Mouse (Mus musculus) megakaryocyte, adult 5-6 weeks (primary cell): ENCODE results near the gene Lactbl1. TPM values are rescaled to one million over a fixed set of nuclear protein-coding genes. Genes with fewer than 3 reads are reported as not detected.

ENCODE experiments used
- ATAC-seq: 2 replicates; pipeline ENCODE4 v1.8.0; 2016; ENCODE audit warnings: mild to moderate bottlenecking, inconsistent platforms; ENCODE audit not compliant: poor library complexity, severe bottlenecking
- total RNA-seq, 2 experiments: library from RNA; stranded (forward) in 1 of 2; stranded (reverse) in 1 of 2; fragments of 153-499, 151-499 nt in 1 of 2; fragments of 221-1000, 200-1000 nt in 1 of 2; gene quantifications; 2 replicates each; pipeline versions ENCODE4 v1.2.3 to v1.2.4; 2015 to 2017

Gene Lactbl1
- total RNA-seq, 2 experiments from 2014 or later = not detected

DNA sequence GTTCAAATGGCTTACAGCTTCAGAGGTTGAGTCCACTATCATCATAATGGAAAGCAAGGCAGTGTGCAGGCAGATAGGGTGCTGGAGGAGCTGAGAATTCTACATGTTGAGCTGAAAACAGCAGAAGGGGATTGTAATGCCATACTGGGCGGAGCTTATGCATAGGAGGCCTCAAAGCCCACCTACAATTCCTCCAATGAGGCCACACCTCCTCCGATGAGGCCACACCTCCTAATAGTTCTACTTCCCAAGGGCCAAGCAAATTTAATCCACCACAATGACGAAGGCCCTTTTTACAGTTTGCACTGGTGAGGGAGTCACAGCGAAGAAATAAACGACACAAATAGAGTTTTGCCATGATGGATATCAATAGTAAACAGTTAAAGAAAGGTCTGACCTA, 14.1 kb downstream of the Lactbl1 start:
- no peak for ATAC-seq

DNA sequence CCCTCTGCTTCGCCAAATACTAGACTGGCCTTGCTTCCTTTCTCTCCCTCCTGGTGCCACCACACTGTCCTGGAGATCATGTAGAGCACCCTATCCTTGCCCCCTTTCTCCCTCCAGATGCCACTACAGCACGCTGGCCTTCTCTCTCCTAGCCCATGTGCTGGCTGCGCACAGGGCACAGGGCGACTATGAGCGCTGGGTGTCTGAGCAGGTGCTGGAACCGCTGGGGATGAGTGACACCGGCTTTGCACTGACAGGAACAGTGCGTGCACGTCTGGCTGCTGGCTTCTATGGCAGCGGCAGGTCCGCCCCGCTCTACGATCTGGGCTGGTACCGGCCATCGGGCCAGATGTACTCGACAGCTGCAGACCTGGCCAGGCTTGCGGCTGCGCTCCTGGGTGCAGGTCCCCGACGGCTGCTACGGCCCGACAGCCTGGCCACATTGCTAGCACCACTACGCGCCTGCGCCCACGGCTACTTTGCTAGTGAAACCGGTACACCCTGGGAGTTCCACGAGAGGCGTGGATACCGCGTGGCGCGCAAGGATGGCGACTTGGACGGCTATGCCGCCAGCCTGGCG, 14.7 kb downstream of the Lactbl1 start:
- no peak for ATAC-seq

- ATAC-seq = no peak
Observed at GRCm38 (mm10) chr4:136637563-136638229, 15.3 kb downstream of the Lactbl1 start.

- ATAC-seq = no peak
Observed at GRCm38 (mm10) chr4:136638230-136638750, 15.9 kb downstream of the Lactbl1 start.

GRCm38 (mm10) chr4:136638890-136639289, 16.5 kb downstream of the Lactbl1 start:
- ATAC-seq = no peak

GRCm38 (mm10) chr4:136648922-136649479, 26.6 kb downstream of the Lactbl1 start:
- peak; percentile 77 for ATAC-seq

- ATAC-seq = no peak
Observed at GRCm38 (mm10) chr4:136649480-136650196, 27.2 kb downstream of the Lactbl1 start.

DNA sequence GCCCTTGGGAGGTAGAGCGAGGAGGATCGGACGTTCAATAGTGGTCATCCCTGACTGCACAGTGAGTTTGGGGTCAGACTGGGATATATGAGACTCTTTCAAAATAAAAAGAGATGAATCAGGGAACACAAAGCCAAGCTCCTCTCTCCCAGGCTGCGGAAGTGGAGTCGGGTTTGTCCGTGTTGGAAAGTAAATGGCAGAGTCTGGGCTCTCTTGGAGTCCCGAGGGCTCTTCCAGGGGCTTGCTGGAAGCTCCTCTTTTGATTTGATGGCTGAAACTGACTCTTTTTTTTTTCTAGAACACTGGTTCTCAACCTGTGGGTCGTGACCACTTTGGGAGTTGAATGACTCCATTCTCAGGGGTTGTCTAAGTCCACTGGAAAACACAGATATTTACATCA, 27.8 kb downstream of the Lactbl1 start:
- ATAC-seq = no peak

DNA sequence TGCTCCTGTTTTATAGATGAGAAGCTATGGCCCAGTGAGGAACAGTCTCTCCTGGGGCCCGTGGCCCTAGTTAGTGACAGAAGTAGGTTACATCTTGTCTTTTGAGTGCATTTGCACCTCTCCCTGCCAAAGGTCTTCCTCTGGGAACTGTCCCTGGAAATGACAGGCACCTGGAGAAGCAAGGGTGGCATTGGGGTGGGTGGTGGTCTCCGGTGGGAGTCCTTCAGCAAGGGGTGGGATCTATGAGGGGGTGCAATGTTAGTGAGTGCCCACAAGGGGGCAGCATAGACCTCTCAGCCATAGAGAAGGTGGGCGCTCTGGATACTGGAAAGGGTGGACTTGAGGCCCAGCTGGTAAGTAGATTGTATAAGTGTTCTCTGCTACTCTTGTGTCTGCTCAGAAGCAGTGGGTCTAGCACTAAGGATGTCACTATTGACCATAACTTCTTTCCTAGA, 29.0 kb downstream of the Lactbl1 start:
- ATAC-seq = peak; percentile 49; the same call in 1 of the 2 replicates

GRCm38 (mm10) chr4:136651882-136652527, 29.6 kb downstream of the Lactbl1 start:
- ATAC-seq = no peak

DNA sequence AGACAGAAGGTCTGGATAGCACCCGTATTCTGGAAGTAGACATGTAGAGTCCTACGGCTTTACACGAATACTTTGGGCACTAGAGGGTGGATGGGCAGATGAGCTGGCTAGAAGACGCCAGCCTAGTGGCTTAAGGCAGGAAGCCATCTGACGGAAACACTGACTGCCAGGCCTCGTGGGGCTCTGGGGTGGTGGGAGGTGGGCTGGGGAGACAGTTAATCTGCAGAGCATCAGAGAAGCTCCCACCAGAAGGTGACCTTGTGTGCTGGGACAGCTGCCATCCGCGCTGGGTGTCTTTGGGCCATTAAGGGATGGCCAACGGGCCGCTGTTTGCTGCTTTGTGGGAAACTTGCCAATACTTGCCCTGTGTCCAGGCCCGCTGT, 30.1 kb downstream of the Lactbl1 start:
- no peak for ATAC-seq

GRCm38 (mm10) chr4:136653019-136653418, 30.6 kb downstream of the Lactbl1 start:
- no peak for ATAC-seq

DNA sequence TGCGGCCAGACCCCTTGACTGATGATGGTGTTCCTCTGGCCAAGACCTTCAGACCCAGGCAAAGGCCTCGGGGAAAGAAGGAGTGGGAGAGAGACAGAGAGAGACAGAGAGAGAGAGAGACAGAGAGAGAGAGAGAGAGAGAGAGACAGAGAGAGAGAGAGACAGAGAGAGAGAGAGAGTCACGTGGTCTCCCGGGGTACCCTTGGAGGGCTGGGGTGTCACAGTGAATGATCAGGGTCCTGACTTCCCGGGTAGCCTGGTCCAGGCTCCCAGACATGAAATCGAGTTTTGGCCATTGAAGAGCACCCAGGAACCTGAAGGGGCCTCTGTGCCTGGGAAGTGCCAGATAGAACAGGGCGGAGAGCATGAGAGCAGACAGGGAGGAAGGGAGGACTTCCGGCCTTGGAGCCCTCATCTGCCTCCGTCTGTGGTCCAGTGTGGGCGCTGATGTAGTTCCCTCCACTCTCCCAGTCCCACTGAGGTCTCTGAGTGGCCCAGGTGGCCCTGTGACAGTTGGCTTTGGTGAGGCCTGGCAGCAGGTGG, 31.3 kb downstream of the Lactbl1 start:
- ATAC-seq = no peak

DNA sequence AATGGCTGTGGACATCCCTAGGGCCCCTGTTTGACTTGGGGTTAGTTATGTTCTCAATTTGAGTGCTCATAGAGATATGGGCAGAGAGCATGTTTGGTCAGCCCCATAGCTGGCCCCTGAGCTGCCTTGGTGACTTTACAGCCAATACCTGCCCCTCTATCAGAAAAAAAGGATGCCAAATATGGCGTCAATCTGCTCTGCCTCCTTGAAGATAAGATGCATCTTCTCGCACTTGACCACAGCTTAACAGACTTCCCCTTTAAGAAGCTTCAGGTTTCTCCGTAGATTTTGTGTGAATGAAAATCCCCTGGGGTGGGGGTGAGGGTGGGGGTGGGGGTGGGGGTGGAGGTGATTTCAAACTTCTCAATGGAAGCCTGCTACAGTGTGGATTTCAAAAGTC, 35.5 kb downstream of the Lactbl1 start:
- no peak for ATAC-seq

DNA sequence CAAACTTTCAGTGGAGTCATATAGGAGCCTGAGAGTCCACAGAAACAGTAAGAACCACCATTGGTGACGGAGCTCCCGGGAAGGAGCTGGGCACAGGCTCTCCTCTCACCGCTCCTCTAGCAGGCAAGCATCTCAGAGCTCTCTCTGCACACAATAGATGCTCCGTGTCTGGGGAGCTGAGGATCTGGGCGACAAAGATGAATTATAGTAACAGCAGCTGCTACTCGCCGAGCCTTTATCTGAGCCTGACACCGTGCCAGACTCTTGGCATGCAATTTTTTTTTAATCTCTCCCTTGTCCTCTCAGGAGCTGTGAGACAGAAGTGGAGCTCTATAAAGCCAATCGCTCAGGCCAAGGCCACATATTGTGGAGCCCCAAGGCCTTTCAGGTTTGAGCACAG, 42.6 kb downstream of the Lactbl1 start:
- ATAC-seq = no peak

- ATAC-seq = no peak
Observed at GRCm38 (mm10) chr4:136666002-136666401, 43.6 kb downstream of the Lactbl1 start.

- no peak for ATAC-seq
Observed at GRCm38 (mm10) chr4:136667757-136668156, 45.3 kb downstream of the Lactbl1 start.

DNA sequence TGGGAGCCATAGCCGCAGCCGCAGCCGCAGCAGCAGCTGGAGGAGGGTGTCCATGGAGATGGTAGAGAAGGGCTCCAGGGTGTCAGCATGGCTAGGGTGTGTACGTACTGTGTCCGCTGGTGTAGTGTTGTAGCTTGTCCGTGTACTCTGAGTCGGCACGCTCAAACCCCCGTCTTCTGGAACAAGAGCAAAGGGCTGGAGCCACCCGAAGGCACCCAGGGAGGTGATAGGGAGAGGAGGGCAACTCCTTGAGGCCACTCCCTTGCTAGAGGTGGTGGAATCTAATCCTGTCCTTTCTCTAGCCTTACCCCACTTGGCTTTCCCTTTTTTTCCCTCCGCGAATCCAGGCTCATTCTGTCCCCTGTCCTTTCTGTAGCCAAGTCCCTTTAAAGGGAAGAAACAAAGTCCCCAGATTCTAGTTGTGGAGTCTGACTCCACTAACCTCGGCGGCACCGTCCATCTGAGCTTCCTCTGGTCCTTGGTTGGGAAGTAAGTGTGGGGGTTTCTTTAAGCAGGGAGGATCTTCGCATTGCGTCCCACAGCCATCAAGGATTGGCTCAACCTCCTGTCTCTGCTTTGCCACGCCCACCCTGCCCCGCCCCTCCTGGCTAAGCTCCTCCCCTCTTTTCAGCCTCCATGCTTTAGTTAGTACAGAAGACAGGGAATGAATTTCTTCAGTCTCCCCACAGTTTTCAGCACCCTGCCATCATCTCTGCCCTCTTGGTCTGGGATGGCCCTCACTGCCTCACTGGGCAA, 50.1 kb downstream of the Lactbl1 start:
- no peak for ATAC-seq

- no peak for ATAC-seq
Observed at GRCm38 (mm10) chr4:136675439-136675838, 53.0 kb downstream of the Lactbl1 start.

DNA sequence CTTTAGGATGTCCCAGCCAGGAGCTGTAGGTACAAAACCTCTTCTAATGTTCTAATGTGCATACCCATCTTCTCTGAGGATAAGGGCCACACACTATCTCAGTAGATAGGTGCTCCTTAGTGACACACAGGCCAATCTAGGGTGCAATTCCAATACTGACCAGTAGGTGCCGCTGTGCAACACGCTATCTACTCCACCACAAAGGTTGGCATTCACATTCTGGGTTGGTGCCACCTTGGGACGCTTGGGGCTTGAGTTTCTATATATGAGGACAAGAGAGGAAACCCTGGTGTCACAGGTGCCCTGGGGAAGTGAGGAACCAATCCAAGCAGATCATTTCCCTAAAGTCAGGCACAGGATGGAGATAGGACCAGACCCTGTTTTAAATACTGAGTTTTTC, 56.1 kb downstream of the Lactbl1 start:
- peak; percentile 67 for ATAC-seq
